Mouse (Mus musculus): Measurements from ENCODE around the gene Cap2. TPM values are rescaled to one million over a fixed set of nuclear protein-coding genes. Genes with fewer than 3 reads are reported as not detected.

The Cap2 gene
- polyA plus RNA-seq, 1 experiment: 6.2 TPM

- H3K36me3 ChIP-seq (ENCODE audit: control insufficient read depth, insufficient read depth, low read length): no peaks in the 10 kb centered on the region
- H3K4me3 ChIP-seq (ENCODE audit: low read depth, low read length): no peak overlapping the region
- H3K27ac ChIP-seq (ENCODE audit: insufficient read depth, low read depth, low read length): no peak overlapping the region
- H3K27me3 ChIP-seq (ENCODE audit: control insufficient read depth, insufficient read depth, low read length): no peaks in the 10 kb centered on the region
- peaks cover 10% of the 10 kb centered on the region; the same call in 1 of the 2 replicates for H3K4me1 ChIP-seq (ENCODE audit: control insufficient read depth, insufficient read depth, insufficient read length, low read length)
- TF ChIP-seq POLR2A (IDR thresholded peaks at IDR 0.05; ENCODE audit: low read depth, low read length) (no peak), CTCF (IDR thresholded peaks at IDR 0.05; ENCODE audit: extremely low read depth, insufficient read length, insufficient replicate concordance, low read depth, low read length) (no peak)
- WGBS: 66% methylated on average over 5 of the region's 5 CpGs
Observed at GRCm38 (mm10) chr13:46548600-46549179, 47.0 kb downstream of the Cap2 start.

GRCm38 (mm10) chr13:46550627-46551026 lies 49.0 kb downstream of the Cap2 start:
- Histone ChIP-seq H3K4me3 (ENCODE audit: low read depth, low read length) (no peak overlapping the region), H3K27me3 (ENCODE audit: control insufficient read depth, insufficient read depth, low read length) (no peaks in the 10 kb centered on the region), H3K36me3 (ENCODE audit: control insufficient read depth, insufficient read depth, low read length) (no peaks in the 10 kb centered on the region), H3K4me1 (ENCODE audit: control insufficient read depth, insufficient read depth, insufficient read length, low read length) (peaks cover 10% of the 10 kb centered on the region; the same call in 1 of the 2 replicates), H3K27ac (ENCODE audit: insufficient read depth, low read depth, low read length) (no peak overlapping the region)
- no peak for TF ChIP-seq CTCF (IDR thresholded peaks at IDR 0.05; ENCODE audit: extremely low read depth, insufficient read length, insufficient replicate concordance, low read depth, low read length)
- no peak for TF ChIP-seq POLR2A (IDR thresholded peaks at IDR 0.05; ENCODE audit: low read depth, low read length)
- 65% methylated on average over 10 of the region's 10 CpGs for WGBS

GRCm38 (mm10) chr13:46554736-46555135 lies 53.1 kb downstream of the Cap2 start:
- H3K4me3 ChIP-seq (ENCODE audit: low read depth, low read length): no peak overlapping the region
- no peaks in the 10 kb centered on the region for H3K27me3 ChIP-seq (ENCODE audit: control insufficient read depth, insufficient read depth, low read length)
- H3K36me3 ChIP-seq (ENCODE audit: control insufficient read depth, insufficient read depth, low read length): no peaks in the 10 kb centered on the region
- no peak overlapping the region for H3K27ac ChIP-seq (ENCODE audit: insufficient read depth, low read depth, low read length)
- peaks cover 10% of the 10 kb centered on the region; the same call in 1 of the 2 replicates for H3K4me1 ChIP-seq (ENCODE audit: control insufficient read depth, insufficient read depth, insufficient read length, low read length)
- TF ChIP-seq CTCF (IDR thresholded peaks at IDR 0.05; ENCODE audit: extremely low read depth, insufficient read length, insufficient replicate concordance, low read depth, low read length): no peak
- TF ChIP-seq POLR2A (IDR thresholded peaks at IDR 0.05; ENCODE audit: low read depth, low read length): no peak
- 85% methylated on average over 9 of the region's 9 CpGs for WGBS

GRCm38 (mm10) chr13:46565913-46566312 lies 64.3 kb downstream of the Cap2 start:
- H3K4me3 ChIP-seq (ENCODE audit: low read depth, low read length): no peak overlapping the region
- no peaks in the 10 kb centered on the region for H3K27me3 ChIP-seq (ENCODE audit: control insufficient read depth, insufficient read depth, low read length)
- TF ChIP-seq CTCF (IDR thresholded peaks at IDR 0.05; ENCODE audit: extremely low read depth, insufficient read length, insufficient replicate concordance, low read depth, low read length) (no peak), POLR2A (IDR thresholded peaks at IDR 0.05; ENCODE audit: low read depth, low read length) (no peak)
- H3K36me3 ChIP-seq (ENCODE audit: control insufficient read depth, insufficient read depth, low read length): no peaks in the 10 kb centered on the region
- WGBS: 92% methylated on average over 5 of the region's 5 CpGs
- no peak overlapping the region for H3K27ac ChIP-seq (ENCODE audit: insufficient read depth, low read depth, low read length)
- no peaks in the 10 kb centered on the region; the same call in 1 of the 2 replicates for H3K4me1 ChIP-seq (ENCODE audit: control insufficient read depth, insufficient read depth, insufficient read length, low read length)

- no peak for TF ChIP-seq CTCF (IDR thresholded peaks at IDR 0.05; ENCODE audit: extremely low read depth, insufficient read length, insufficient replicate concordance, low read depth, low read length)
- no peak for TF ChIP-seq POLR2A (IDR thresholded peaks at IDR 0.05; ENCODE audit: low read depth, low read length)
- 90% methylated on average over 8 of the region's 8 CpGs for WGBS
- Histone ChIP-seq H3K27ac (ENCODE audit: insufficient read depth, low read depth, low read length) (no peak overlapping the region), H3K27me3 (ENCODE audit: control insufficient read depth, insufficient read depth, low read length) (no peaks in the 10 kb centered on the region), H3K36me3 (ENCODE audit: control insufficient read depth, insufficient read depth, low read length) (no peaks in the 10 kb centered on the region), H3K4me3 (ENCODE audit: low read depth, low read length) (no peak overlapping the region), H3K4me1 (ENCODE audit: control insufficient read depth, insufficient read depth, insufficient read length, low read length) (no peaks in the 10 kb centered on the region; the same call in 1 of the 2 replicates)
Observed at GRCm38 (mm10) chr13:46569469-46569868, 67.8 kb downstream of the Cap2 start.

GRCm38 (mm10) chr13:46571141-46571592 lies 69.5 kb downstream of the Cap2 start:
- H3K27ac ChIP-seq (ENCODE audit: insufficient read depth, low read depth, low read length): peak overlapping the region; percentile 8; the same call in 1 of the 2 replicates
- 12% methylated on average over 12 of the region's 12 CpGs for WGBS
- TF ChIP-seq CTCF (IDR thresholded peaks at IDR 0.05; ENCODE audit: extremely low read depth, insufficient read length, insufficient replicate concordance, low read depth, low read length) (no peak), POLR2A (IDR thresholded peaks at IDR 0.05; ENCODE audit: low read depth, low read length) (no peak)
- H3K4me3 ChIP-seq (ENCODE audit: low read depth, low read length): peak overlapping the region; percentile 17; the same call in 1 of the 2 replicates
- no peaks in the 10 kb centered on the region for H3K36me3 ChIP-seq (ENCODE audit: control insufficient read depth, insufficient read depth, low read length)
- no peaks in the 10 kb centered on the region; the same call in 1 of the 2 replicates for H3K4me1 ChIP-seq (ENCODE audit: control insufficient read depth, insufficient read depth, insufficient read length, low read length)
- no peaks in the 10 kb centered on the region for H3K27me3 ChIP-seq (ENCODE audit: control insufficient read depth, insufficient read depth, low read length)

- 28% methylated on average over 11 of the region's 11 CpGs for WGBS
- Histone ChIP-seq H3K27me3 (ENCODE audit: control insufficient read depth, insufficient read depth, low read length) (no peaks in the 10 kb centered on the region), H3K4me1 (ENCODE audit: control insufficient read depth, insufficient read depth, insufficient read length, low read length) (no peaks in the 10 kb centered on the region; the same call in 1 of the 2 replicates), H3K36me3 (ENCODE audit: control insufficient read depth, insufficient read depth, low read length) (no peaks in the 10 kb centered on the region), H3K27ac (ENCODE audit: insufficient read depth, low read depth, low read length) (peak overlapping the region; percentile 1; the same call in 1 of the 2 replicates), H3K4me3 (ENCODE audit: low read depth, low read length) (no peak overlapping the region)
- TF ChIP-seq CTCF (IDR thresholded peaks at IDR 0.05; ENCODE audit: extremely low read depth, insufficient read length, insufficient replicate concordance, low read depth, low read length) (no peak), POLR2A (IDR thresholded peaks at IDR 0.05; ENCODE audit: low read depth, low read length) (no peak)
Observed at GRCm38 (mm10) chr13:46571961-46572647, 70.5 kb downstream of the Cap2 start.

Measured in small intestine, adult 2 months (tissue).